In the genomic region with DNA sequence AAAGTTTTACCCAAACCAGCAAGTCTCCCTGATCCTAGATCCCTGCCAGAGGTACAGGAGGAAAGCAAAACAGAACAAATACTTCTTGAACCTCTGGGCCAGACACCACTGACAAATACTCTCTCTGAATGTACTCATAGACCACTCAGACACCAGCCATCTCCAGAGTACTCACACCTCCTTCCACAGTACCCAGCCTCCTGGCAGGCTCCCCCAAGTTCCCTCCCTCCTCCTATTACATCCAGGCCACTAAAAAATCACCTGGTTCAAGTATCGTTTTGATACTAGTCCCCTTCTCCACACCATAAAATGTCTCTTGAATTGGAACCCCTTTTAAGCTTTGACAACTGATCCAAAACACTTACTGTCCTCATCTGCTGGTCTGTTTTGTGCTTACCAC, we compare ENCODE assay signal across 17 mouse cellular contexts. TPM values are rescaled to one million over a fixed set of nuclear protein-coding genes. Genes with fewer than 3 reads are reported as not detected.
A peak's percentile ranks its signal among the peaks of the same experiment; 100 is the strongest.
DNase-seq lines count a peak whose midpoint lies in the region; ATAC-seq and TF ChIP-seq lines count a peak whose summit lies in the region.
"Had no signal": no experiment of that assay in that cellular context is flagged by ENCODE, and none has a peak within 500 bp of the region (broad histone marks: within the 10 kb centered on the region; RNA-seq: fewer than 3 reads in every experiment).

No protein-coding gene starts in this region.

- H3K27me3 ChIP-seq in hindbrain, embryonic 13.5 days: no peaks in the 10 kb centered on the region
- no peaks in the 10 kb centered on the region for H3K27me3 ChIP-seq in hindbrain, embryonic 16.5 days (replicated peaks; ENCODE audit: control insufficient read depth, insufficient read depth, low read length)
- no peaks in the 10 kb centered on the region for H3K27me3 ChIP-seq in liver, embryonic 12.5 days (replicated peaks)
- H3K27me3 ChIP-seq in liver, embryonic 11.5 days (replicated peaks; ENCODE audit: control insufficient read depth, insufficient read depth, low read length): no peaks in the 10 kb centered on the region
- no peaks in the 10 kb centered on the region for H3K27me3 ChIP-seq in intestine, postnatal 0 days (replicated peaks; ENCODE audit: control insufficient read depth, insufficient read depth, low read length)
- H3K27me3 ChIP-seq in forebrain, embryonic 14.5 days (replicated peaks; ENCODE audit: control insufficient read depth, insufficient read depth, low read length): no peaks in the 10 kb centered on the region
- H3K27me3 ChIP-seq: heart, embryonic 15.5 days; limb, embryonic 15.5 days; midbrain, embryonic 15.5 days had no signal

- no peak overlapping the region for H3K4me2 ChIP-seq in hindbrain, embryonic 13.5 days
- H3K4me2 ChIP-seq in hindbrain, embryonic 16.5 days (ENCODE audit: low read length): no peak overlapping the region
- peak overlapping the region; percentile 45; the same call in 1 of the 2 replicates for H3K4me2 ChIP-seq in liver, embryonic 12.5 days
- H3K4me2 ChIP-seq in liver, embryonic 11.5 days: no peak overlapping the region
- H3K4me2 ChIP-seq in intestine, postnatal 0 days (replicated peaks; ENCODE audit: low read depth): no peak overlapping the region
- no peak overlapping the region for H3K4me2 ChIP-seq in forebrain, embryonic 14.5 days (ENCODE audit: low read length)
- H3K4me2 ChIP-seq: heart, embryonic 15.5 days; limb, embryonic 15.5 days; midbrain, embryonic 15.5 days had no signal

- H3K4me3 ChIP-seq in hindbrain, embryonic 13.5 days: no peak overlapping the region
- no peak overlapping the region for H3K4me3 ChIP-seq in hindbrain, embryonic 16.5 days (ENCODE audit: low read length)
- H3K4me3 ChIP-seq in liver, embryonic 12.5 days: no peak overlapping the region
- no peak overlapping the region for H3K4me3 ChIP-seq in liver, embryonic 11.5 days (ENCODE audit: low read depth, low read length)
- no peak overlapping the region for H3K4me3 ChIP-seq in intestine, postnatal 0 days (ENCODE audit: low read depth, low read length)
- H3K4me3 ChIP-seq in forebrain, embryonic 14.5 days (ENCODE audit: low read depth, low read length): no peak overlapping the region
- H3K4me3 ChIP-seq: embryonic facial prominence, embryonic 10.5 days; heart, embryonic 15.5 days; limb, embryonic 15.5 days; midbrain, embryonic 15.5 days had no signal

- no peak for ATAC-seq in hindbrain, embryonic 13.5 days (ENCODE audit: low FRiP score)
- ATAC-seq in hindbrain, embryonic 16.5 days: no peak
- no peak for ATAC-seq in liver, embryonic 12.5 days
- ATAC-seq in liver, embryonic 11.5 days (replicated peaks; ENCODE audit: low FRiP score): no peak
- no peak for ATAC-seq in intestine, postnatal 0 days
- no peak for ATAC-seq in forebrain, embryonic 14.5 days
- ATAC-seq: midbrain, embryonic 15.5 days had no signal

- DNase-seq in liver, embryonic 11.5 days (ENCODE audit: low spot score): no peak
- DNase-seq in right cerebral cortex, postnatal 25 days: no peak
- no peak for DNase-seq in forebrain, embryonic 14.5 days (ENCODE audit: low spot score)
- DNase-seq: adrenal gland, adult 2 months; cerebellum, adult 8-10 months; heart, adult 18-20 months; lung, postnatal 14 days; right cerebral cortex, postnatal 4 days had no signal

- H3K9ac ChIP-seq in hindbrain, embryonic 13.5 days: no peak overlapping the region
- H3K9ac ChIP-seq in hindbrain, embryonic 16.5 days (ENCODE audit: low read depth, low read length): no peak overlapping the region
- H3K9ac ChIP-seq in liver, embryonic 12.5 days: peak overlapping the region; percentile 45; the same call in 1 of the 2 replicates
- H3K9ac ChIP-seq in liver, embryonic 11.5 days (ENCODE audit: low read depth, low read length): no peak overlapping the region
- no peak overlapping the region for H3K9ac ChIP-seq in intestine, postnatal 0 days (ENCODE audit: low read depth, low read length)
- no peak overlapping the region for H3K9ac ChIP-seq in forebrain, embryonic 14.5 days (ENCODE audit: low read length)
- H3K9ac ChIP-seq: heart, embryonic 15.5 days; limb, embryonic 15.5 days; midbrain, embryonic 15.5 days had no signal

- H3K4me1 ChIP-seq in hindbrain, embryonic 13.5 days (replicated peaks): peaks cover 72% of the 10 kb centered on the region
- H3K4me1 ChIP-seq in hindbrain, embryonic 16.5 days (ENCODE audit: control insufficient read depth, insufficient read depth, low read depth, low read length): peaks cover 12% of the 10 kb centered on the region
- H3K4me1 ChIP-seq in liver, embryonic 12.5 days: peaks cover 86% of the 10 kb centered on the region
- H3K4me1 ChIP-seq in liver, embryonic 11.5 days (replicated peaks; ENCODE audit: control insufficient read depth, insufficient read depth, low read length): peaks cover 69% of the 10 kb centered on the region
- H3K4me1 ChIP-seq in intestine, postnatal 0 days (replicated peaks; ENCODE audit: control insufficient read depth, insufficient read depth, low read length): peaks cover 14% of the 10 kb centered on the region
- H3K4me1 ChIP-seq in forebrain, embryonic 14.5 days (ENCODE audit: control insufficient read depth, insufficient read depth, low read length): peaks cover 32% of the 10 kb centered on the region

- 0 out of 2 replicates have a peak, but pooled peaks cover 3% of the 10 kb centered on the region for H3K36me3 ChIP-seq in hindbrain, embryonic 13.5 days
- H3K36me3 ChIP-seq in hindbrain, embryonic 16.5 days (ENCODE audit: control insufficient read depth, insufficient read depth, low read length): no peaks in the 10 kb centered on the region
- peaks cover 46% of the 10 kb centered on the region for H3K36me3 ChIP-seq in liver, embryonic 12.5 days
- H3K36me3 ChIP-seq in liver, embryonic 11.5 days (ENCODE audit: control insufficient read depth, insufficient read depth, low read length): peaks cover 4% of the 10 kb centered on the region; the same call in 1 of the 2 replicates
- no peaks in the 10 kb centered on the region for H3K36me3 ChIP-seq in intestine, postnatal 0 days (ENCODE audit: control insufficient read depth, insufficient read depth)
- 0 out of 2 replicates have a peak, but pooled peaks cover 4% of the 10 kb centered on the region for H3K36me3 ChIP-seq in forebrain, embryonic 14.5 days (ENCODE audit: control insufficient read depth, insufficient read depth, low read length)
- H3K36me3 ChIP-seq: heart, embryonic 15.5 days; limb, embryonic 15.5 days; midbrain, embryonic 15.5 days had no signal

- TF ChIP-seq CTCF in intestine, postnatal 0 days (IDR thresholded peaks at IDR 0.05; ENCODE audit: low read depth): no peak

- 0 out of 2 replicates have a peak overlapping the region, but pooled peaks have one; percentile 30 for H3K27ac ChIP-seq in hindbrain, embryonic 13.5 days
- no peak overlapping the region for H3K27ac ChIP-seq in hindbrain, embryonic 16.5 days (ENCODE audit: low read depth, low read length)
- peak overlapping the region; percentile 75 for H3K27ac ChIP-seq in liver, embryonic 12.5 days
- H3K27ac ChIP-seq in liver, embryonic 11.5 days (ENCODE audit: low read depth, low read length): no peak overlapping the region
- peak overlapping the region; percentile 3; the same call in 1 of the 2 replicates for H3K27ac ChIP-seq in intestine, postnatal 0 days (ENCODE audit: low read depth, low read length)
- H3K27ac ChIP-seq in forebrain, embryonic 14.5 days (ENCODE audit: low read depth, low read length): no peak overlapping the region
- H3K27ac ChIP-seq: embryonic facial prominence, embryonic 10.5 days; heart, embryonic 15.5 days; limb, embryonic 15.5 days; midbrain, embryonic 15.5 days; stomach, postnatal 0 days had no signal

- 47% methylated on average over 1 of the region's 1 CpGs for WGBS in hindbrain, embryonic 13.5 days
- 42% methylated on average over 1 of the region's 1 CpGs for WGBS in hindbrain, embryonic 16.5 days
- WGBS in liver, embryonic 12.5 days (ENCODE audit: insufficient replicate concordance): 86% methylated on average over 1 of the region's 1 CpGs
- 61% methylated on average over 1 of the region's 1 CpGs for WGBS in liver, embryonic 11.5 days
- 56% methylated on average over 1 of the region's 1 CpGs for WGBS in intestine, postnatal 0 days
- 11% methylated on average over 1 of the region's 1 CpGs for WGBS in forebrain, embryonic 14.5 days

- H3K9me3 ChIP-seq in hindbrain, embryonic 13.5 days: no peaks in the 10 kb centered on the region
- no peaks in the 10 kb centered on the region for H3K9me3 ChIP-seq in hindbrain, embryonic 16.5 days (ENCODE audit: control insufficient read depth, low read length)
- no peaks in the 10 kb centered on the region for H3K9me3 ChIP-seq in liver, embryonic 12.5 days (replicated peaks)
- H3K9me3 ChIP-seq in liver, embryonic 11.5 days (ENCODE audit: control insufficient read depth, low read length): no peaks in the 10 kb centered on the region
- no peaks in the 10 kb centered on the region for H3K9me3 ChIP-seq in intestine, postnatal 0 days (ENCODE audit: control insufficient read depth)
- H3K9me3 ChIP-seq in forebrain, embryonic 14.5 days (replicated peaks; ENCODE audit: control insufficient read depth, low read length): no peaks in the 10 kb centered on the region
- H3K9me3 ChIP-seq: embryonic facial prominence, embryonic 10.5 days; heart, embryonic 15.5 days; limb, embryonic 15.5 days; midbrain, embryonic 15.5 days had no signal

RNA-seq across cellular contexts. Expression of a gene that starts 7.9 kb away (rescaled TPM):
- polyA plus RNA-seq in hindbrain, embryonic 13.5 days (2015; fragmentation: Nextera tagmentation; extraction: Ambion mirVana): 2.6 and 2.7 TPM in 2 replicates
- 2.0 and 2.9 TPM in 2 replicates for polyA plus RNA-seq in hindbrain, embryonic 16.5 days (2015; fragmentation: Nextera tagmentation; extraction: Ambion mirVana)
- polyA plus RNA-seq in liver, embryonic 12.5 days (2016; fragmentation: Nextera tagmentation; extraction: Ambion mirVana): 11.3 and 12.9 TPM in 2 replicates
- polyA plus RNA-seq in liver, embryonic 11.5 days (2014; fragmentation: Nextera tagmentation; extraction: Ambion mirVana): 11.5 and 12.0 TPM in 2 replicates
- polyA plus RNA-seq in intestine, postnatal 0 days (2015; fragmentation: Nextera tagmentation; extraction: Ambion mirVana): 2.1 and 2.9 TPM in 2 replicates
- polyA plus RNA-seq in forebrain, embryonic 14.5 days (2014; fragmentation: Nextera tagmentation; extraction: Ambion mirVana): 1.2 and 1.6 TPM in 2 replicates

RNA-seq across cellular contexts. Expression of a gene that starts 8.7 kb away (rescaled TPM):
- polyA plus RNA-seq in hindbrain, embryonic 13.5 days (2015; fragmentation: Nextera tagmentation; extraction: Ambion mirVana): 39.6 and 42.1 TPM in 2 replicates
- 30.3 and 33.5 TPM in 2 replicates for polyA plus RNA-seq in hindbrain, embryonic 16.5 days (2015; fragmentation: Nextera tagmentation; extraction: Ambion mirVana)
- 26.8 and 28.9 TPM in 2 replicates for polyA plus RNA-seq in liver, embryonic 12.5 days (2016; fragmentation: Nextera tagmentation; extraction: Ambion mirVana)
- 21.4 and 27.4 TPM in 2 replicates for polyA plus RNA-seq in liver, embryonic 11.5 days (2014; fragmentation: Nextera tagmentation; extraction: Ambion mirVana)
- polyA plus RNA-seq in intestine, postnatal 0 days (2015; fragmentation: Nextera tagmentation; extraction: Ambion mirVana): 12.0 and 15.4 TPM in 2 replicates
- 16.0 and 19.1 TPM in 2 replicates for polyA plus RNA-seq in forebrain, embryonic 14.5 days (2014; fragmentation: Nextera tagmentation; extraction: Ambion mirVana)

Comparison
In these comparisons a context has a peak if more than half of its experiments do, and no peak if none do; other contexts are left out.
1. H3K27ac ChIP-seq: peak in hindbrain, embryonic 13.5 days (single experiment), liver, embryonic 12.5 days (single experiment) and intestine, postnatal 0 days (single experiment); none in hindbrain, embryonic 16.5 days (single experiment), liver, embryonic 11.5 days (single experiment) and forebrain, embryonic 14.5 days (single experiment).